8 mouse cellular contexts compared by ENCODE assay signal in the genomic region with DNA sequence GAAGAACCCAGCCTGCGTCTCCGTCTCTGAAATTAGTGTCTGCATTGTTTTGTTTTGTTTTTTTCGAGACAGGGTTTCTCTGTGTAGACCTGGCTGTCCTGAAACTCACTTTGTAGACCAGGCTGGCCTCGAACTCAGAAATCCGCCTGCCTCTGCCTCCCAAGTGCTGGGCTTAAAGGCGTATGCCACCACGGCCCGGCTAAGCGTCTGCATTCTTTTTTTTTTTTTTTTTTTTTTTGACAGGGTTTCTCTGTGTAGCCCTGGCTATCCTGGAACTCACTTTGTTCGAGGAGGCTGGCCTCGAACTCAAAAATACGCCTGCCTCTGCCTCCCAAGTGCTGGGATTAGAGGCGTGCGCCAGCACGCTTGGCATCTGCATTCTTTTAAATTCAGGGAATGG. TPM values are rescaled to one million over a fixed set of nuclear protein-coding genes. Genes with fewer than 3 reads are reported as not detected.
DNase-seq lines count a peak whose midpoint lies in the region; ATAC-seq and TF ChIP-seq lines count a peak whose summit lies in the region.
"Not testable (repeated sequence)": the region's sequence is repeated elsewhere in the genome, so short reads cannot be mapped to it uniquely, and the experiment has no call there.

No protein-coding gene starts in this region.

- not testable (repeated sequence) for ATAC-seq in forebrain, embryonic 11.5 days (replicated peaks; ENCODE audit: low FRiP score); heart, embryonic 13.5 days (ENCODE audit: extremely low read depth, insufficient number of reproducible peaks, low FRiP score, low TSS enrichment); hindbrain, postnatal 0 days; limb, embryonic 11.5 days (ENCODE audit: insufficient number of reproducible peaks, low FRiP score, low TSS enrichment, low read depth); liver, postnatal 0 days; midbrain, embryonic 14.5 days (ENCODE audit: low FRiP score, low TSS enrichment); stomach, embryonic 16.5 days (ENCODE audit: insufficient read depth, low FRiP score)

- peak overlapping the region; percentile 93; the same call in 1 of the 2 replicates for H3K4me2 ChIP-seq in forebrain, embryonic 11.5 days (ENCODE audit: low read depth, low read length, severe bottlenecking)
- peak overlapping the region; percentile 92 for H3K4me2 ChIP-seq in heart, embryonic 13.5 days
- peak overlapping the region; percentile 97 for H3K4me2 ChIP-seq in hindbrain, postnatal 0 days (ENCODE audit: low read depth, low read length)
- H3K4me2 ChIP-seq in limb, embryonic 11.5 days (ENCODE audit: low read depth, severe bottlenecking): peak overlapping the region; percentile 97; the same call in 1 of the 2 replicates
- peak overlapping the region; percentile 96 for H3K4me2 ChIP-seq in liver, postnatal 0 days (ENCODE audit: low read depth, low read length)
- peak overlapping the region; percentile 97 for H3K4me2 ChIP-seq in midbrain, embryonic 14.5 days (ENCODE audit: low read length)
- H3K4me2 ChIP-seq in stomach, embryonic 16.5 days (ENCODE audit: low read depth, low read length): peak overlapping the region; percentile 67; the same call in 1 of the 2 replicates

- H3K9ac ChIP-seq in forebrain, embryonic 11.5 days (ENCODE audit: low read length); hindbrain, postnatal 0 days (replicated peaks; ENCODE audit: low read length); limb, embryonic 11.5 days (ENCODE audit: low read length); liver, postnatal 0 days (replicated peaks); midbrain, embryonic 14.5 days (replicated peaks; ENCODE audit: low read length); stomach, embryonic 16.5 days (ENCODE audit: low read length): not testable (repeated sequence)
- peak overlapping the region; percentile 93; the same call in 1 of the 2 replicates for H3K9ac ChIP-seq in heart, embryonic 13.5 days

- peak overlapping the region; percentile 95 for H3K4me3 ChIP-seq in bone marrow macrophage, adult 2 months (ENCODE audit: insufficient read depth, low read length)
- 0 out of 2 replicates have a peak overlapping the region, but pooled peaks have one; percentile 55 for H3K4me3 ChIP-seq in forebrain, embryonic 11.5 days (ENCODE audit: low read depth, low read length)
- peak overlapping the region; percentile 91 for H3K4me3 ChIP-seq in heart, embryonic 13.5 days
- peak overlapping the region; percentile 55; the same call in 1 of the 2 replicates for H3K4me3 ChIP-seq in hindbrain, postnatal 0 days (ENCODE audit: low read length)
- H3K4me3 ChIP-seq in limb, embryonic 11.5 days (ENCODE audit: low read depth, low read length): not testable (repeated sequence)
- H3K4me3 ChIP-seq in liver, postnatal 0 days (ENCODE audit: low read depth, low read length): peak overlapping the region; percentile 76
- peak overlapping the region; percentile 66 for H3K4me3 ChIP-seq in midbrain, embryonic 14.5 days (replicated peaks; ENCODE audit: low read depth, low read length)
- peak overlapping the region; percentile 81; the same call in 1 of the 2 replicates for H3K4me3 ChIP-seq in stomach, embryonic 16.5 days (replicated peaks; ENCODE audit: low read length)

- not testable (repeated sequence) for TF ChIP-seq CTCF in bone marrow macrophage, adult 2 months (IDR thresholded peaks at IDR 0.05; ENCODE audit: low read depth, low read length); hindbrain, postnatal 0 days (IDR thresholded peaks at IDR 0.05; ENCODE audit: low read depth); liver, postnatal 0 days (IDR thresholded peaks at IDR 0.05; ENCODE audit: low read depth)

- not testable (repeated sequence) for H3K36me3 ChIP-seq in forebrain, embryonic 11.5 days (ENCODE audit: control insufficient read depth, insufficient read depth, low read length); heart, embryonic 13.5 days; hindbrain, postnatal 0 days (ENCODE audit: insufficient read depth, low read length); limb, embryonic 11.5 days (ENCODE audit: control insufficient read depth, insufficient read depth, low read length); liver, postnatal 0 days (replicated peaks; ENCODE audit: insufficient read depth, low read length); midbrain, embryonic 14.5 days (ENCODE audit: control insufficient read depth, insufficient read depth, low read length); stomach, embryonic 16.5 days (ENCODE audit: control insufficient read depth, insufficient read depth, low read length)

- H3K9me3 ChIP-seq in forebrain, embryonic 11.5 days (ENCODE audit: control insufficient read depth, low read length); heart, embryonic 13.5 days; hindbrain, postnatal 0 days (ENCODE audit: low read length); limb, embryonic 11.5 days (ENCODE audit: control insufficient read depth, low read length); liver, postnatal 0 days (ENCODE audit: low read length); midbrain, embryonic 14.5 days (ENCODE audit: control insufficient read depth, low read length); stomach, embryonic 16.5 days (replicated peaks; ENCODE audit: control insufficient read depth, low read length): not testable (repeated sequence)

- not testable (repeated sequence) for TF ChIP-seq EP300 in liver, postnatal 0 days (IDR thresholded peaks at IDR 0.05; ENCODE audit: low read depth)

- H3K4me1 ChIP-seq in bone marrow macrophage, adult 2 months (ENCODE audit: control insufficient read depth, insufficient read depth, low read length): peaks cover 16% of the 10 kb centered on the region
- H3K4me1 ChIP-seq in forebrain, embryonic 11.5 days (replicated peaks; ENCODE audit: control insufficient read depth, insufficient read depth, low read length); hindbrain, postnatal 0 days (ENCODE audit: insufficient read depth, low read length); limb, embryonic 11.5 days (ENCODE audit: control insufficient read depth, insufficient read depth, low read length); liver, postnatal 0 days (ENCODE audit: insufficient read depth); midbrain, embryonic 14.5 days (ENCODE audit: control insufficient read depth, insufficient read depth, low read length); stomach, embryonic 16.5 days (ENCODE audit: control insufficient read depth, insufficient read depth, low read length): not testable (repeated sequence)
- peaks cover 17% of the 10 kb centered on the region for H3K4me1 ChIP-seq in heart, embryonic 13.5 days

- WGBS in forebrain, embryonic 11.5 days: 91% methylated on average over 15 of the region's 15 CpGs
- 82% methylated on average over 15 of the region's 15 CpGs for WGBS in heart, embryonic 13.5 days
- 90% methylated on average over 15 of the region's 15 CpGs for WGBS in hindbrain, postnatal 0 days
- WGBS in limb, embryonic 11.5 days: 91% methylated on average over 15 of the region's 15 CpGs
- WGBS in liver, postnatal 0 days (ENCODE audit: insufficient replicate concordance): 82% methylated on average over 15 of the region's 15 CpGs
- WGBS in midbrain, embryonic 14.5 days: 92% methylated on average over 15 of the region's 15 CpGs
- WGBS in stomach, embryonic 16.5 days: 86% methylated on average over 15 of the region's 15 CpGs

- H3K27ac ChIP-seq in bone marrow macrophage, adult 2 months (ENCODE audit: insufficient read depth, low read depth, low read length); forebrain, embryonic 11.5 days (ENCODE audit: low read depth, low read length); heart, embryonic 13.5 days (replicated peaks); hindbrain, postnatal 0 days; limb, embryonic 11.5 days (replicated peaks; ENCODE audit: low read depth, low read length); liver, postnatal 0 days (ENCODE audit: low read depth); midbrain, embryonic 14.5 days (replicated peaks; ENCODE audit: low read depth, low read length); stomach, embryonic 16.5 days (ENCODE audit: low read length): not testable (repeated sequence)

- H3K27me3 ChIP-seq in forebrain, embryonic 11.5 days (ENCODE audit: control insufficient read depth, insufficient read depth, low read length); heart, embryonic 13.5 days (replicated peaks); hindbrain, postnatal 0 days (ENCODE audit: insufficient read depth, low read length); limb, embryonic 11.5 days (ENCODE audit: control insufficient read depth, insufficient read depth, low read length); liver, postnatal 0 days (ENCODE audit: insufficient read depth, low read length); midbrain, embryonic 14.5 days (ENCODE audit: control insufficient read depth, insufficient read depth, low read length); stomach, embryonic 16.5 days (ENCODE audit: control insufficient read depth, insufficient read depth, low read length): not testable (repeated sequence)

- not testable (repeated sequence) for DNase-seq in forebrain, embryonic 11.5 days (ENCODE audit: low spot score); hindbrain, postnatal 0 days (ENCODE audit: low spot score); limb, embryonic 11.5 days (ENCODE audit: low spot score); liver, postnatal 0 days; midbrain, embryonic 14.5 days

- TF ChIP-seq POLR2A in bone marrow macrophage, adult 2 months (IDR thresholded peaks at IDR 0.05; ENCODE audit: borderline replicate concordance, low read depth, low read length): not testable (repeated sequence)

RNA-seq across cellular contexts. Expression of a gene that starts 0.8 kb away (rescaled TPM):
- 37.4 and 38.8 TPM in 2 replicates for polyA plus RNA-seq in bone marrow macrophage, adult 2 months (2012; ENCODE audit: insufficient read depth, insufficient read length, missing spikeins)
- 3.6 and 3.8 TPM in 2 replicates for polyA plus RNA-seq in forebrain, embryonic 11.5 days (2014; fragmentation: Nextera tagmentation; extraction: Ambion mirVana)
- polyA plus RNA-seq in heart, embryonic 13.5 days (2015; fragmentation: Nextera tagmentation; extraction: Ambion mirVana): 31.5 and 37.4 TPM in 2 replicates
- 10.2 and 10.7 TPM in 2 replicates for total RNA-seq in hindbrain, postnatal 0 days (2014; rRNA removed)
- polyA plus RNA-seq in hindbrain, postnatal 0 days (2015; fragmentation: Nextera tagmentation; extraction: Ambion mirVana): 7.0 and 7.7 TPM in 2 replicates
- 4.1 and 4.7 TPM in 2 replicates for polyA plus RNA-seq in limb, embryonic 11.5 days (2014; fragmentation: Nextera tagmentation; extraction: Ambion mirVana)
- 7.3 and 8.0 TPM in 2 replicates for polyA plus RNA-seq in liver, postnatal 0 days (2015; fragmentation: Nextera tagmentation; extraction: Ambion mirVana)
- polyA plus RNA-seq in midbrain, embryonic 14.5 days (2014; fragmentation: Nextera tagmentation; extraction: Ambion mirVana): 4.3 and 5.9 TPM in 2 replicates
- polyA plus RNA-seq in stomach, embryonic 16.5 days (2015; fragmentation: Nextera tagmentation; extraction: Ambion mirVana): 16.8 and 18.3 TPM in 2 replicates

RNA-seq across cellular contexts. Expression of a gene that starts 46.7 kb away (rescaled TPM):
- 389 and 407 TPM in 2 replicates for polyA plus RNA-seq in bone marrow macrophage, adult 2 months (2012; ENCODE audit: insufficient read depth, insufficient read length, missing spikeins)
- polyA plus RNA-seq in forebrain, embryonic 11.5 days (2014; fragmentation: Nextera tagmentation; extraction: Ambion mirVana): 621 and 646 TPM in 2 replicates
- 398 and 436 TPM in 2 replicates for polyA plus RNA-seq in heart, embryonic 13.5 days (2015; fragmentation: Nextera tagmentation; extraction: Ambion mirVana)
- 581 and 632 TPM in 2 replicates for total RNA-seq in hindbrain, postnatal 0 days (2014; rRNA removed)
- polyA plus RNA-seq in hindbrain, postnatal 0 days (2015; fragmentation: Nextera tagmentation; extraction: Ambion mirVana): 321 and 336 TPM in 2 replicates
- polyA plus RNA-seq in limb, embryonic 11.5 days (2014; fragmentation: Nextera tagmentation; extraction: Ambion mirVana): 616 and 639 TPM in 2 replicates
- 298 and 303 TPM in 2 replicates for polyA plus RNA-seq in liver, postnatal 0 days (2015; fragmentation: Nextera tagmentation; extraction: Ambion mirVana)
- polyA plus RNA-seq in midbrain, embryonic 14.5 days (2014; fragmentation: Nextera tagmentation; extraction: Ambion mirVana): 337 and 443 TPM in 2 replicates
- 456 and 465 TPM in 2 replicates for polyA plus RNA-seq in stomach, embryonic 16.5 days (2015; fragmentation: Nextera tagmentation; extraction: Ambion mirVana)
